Mouse (Mus musculus): ENCODE data around the gene Gng7. TPM values are rescaled to one million over a fixed set of nuclear protein-coding genes. Genes with fewer than 3 reads are reported as not detected.
"Not testable (repeated sequence)": the region's sequence is repeated elsewhere in the genome, so short reads cannot be mapped to it uniquely, and the experiment has no call there.

Gng7 gene
- polyA plus RNA-seq, 1 experiment from 2014 or later: 4.7 TPM

GRCm38 (mm10) chr10:81055169-81055568 is 40.4 kb upstream of the Gng7 start:
- ATAC-seq (replicated peaks; ENCODE audit: low FRiP score, low TSS enrichment, low read depth) (no peak), DNase-seq (ENCODE audit: low spot score) (no peak)
- Histone ChIP-seq H3K4me2 (ENCODE audit: low read length) (no peak overlapping the region), H3K27me3 (replicated peaks; ENCODE audit: control insufficient read depth, insufficient read depth, low read length) (no peaks in the 10 kb centered on the region), H3K4me1 (replicated peaks; ENCODE audit: control insufficient read depth, insufficient read depth, low read length) (peaks cover 13% of the 10 kb centered on the region), H3K9me3 (ENCODE audit: control insufficient read depth, low read length) (no peaks in the 10 kb centered on the region), H3K9ac (ENCODE audit: low read length) (no peak overlapping the region), H3K4me3 (ENCODE audit: low read depth, low read length) (no peak overlapping the region), H3K36me3 (ENCODE audit: control insufficient read depth, insufficient read depth, low read length) (peaks cover 24% of the 10 kb centered on the region), H3K27ac (ENCODE audit: low read depth) (no peak overlapping the region)
- WGBS: 88% methylated on average over 6 of the region's 6 CpGs

DNA sequence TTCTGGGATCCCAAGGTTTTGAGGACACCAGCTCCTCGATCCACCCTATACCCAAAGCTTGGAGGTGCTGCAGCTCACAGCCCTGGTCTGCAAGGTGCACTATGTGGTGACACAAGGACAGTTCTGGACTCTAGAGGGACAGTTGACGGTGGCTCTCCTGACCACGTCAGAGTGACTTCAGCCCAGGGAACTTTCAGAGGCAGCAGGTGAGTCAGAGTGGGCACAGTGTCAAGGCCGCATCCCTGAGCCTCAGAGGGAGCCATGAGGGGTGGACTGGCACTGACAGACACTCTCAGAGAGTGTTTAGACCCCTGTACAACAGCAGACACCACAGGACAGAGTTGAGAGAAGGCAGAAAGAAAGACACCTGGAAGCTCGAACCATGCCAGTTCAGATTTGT is 37.8 kb upstream of the Gng7 start:
- ATAC-seq (replicated peaks; ENCODE audit: low FRiP score, low TSS enrichment, low read depth): no peak
- no peak for DNase-seq (ENCODE audit: low spot score)
- no peak overlapping the region for H3K4me3 ChIP-seq (ENCODE audit: low read depth, low read length)
- no peak overlapping the region for H3K27ac ChIP-seq (ENCODE audit: low read depth)
- no peaks in the 10 kb centered on the region for H3K27me3 ChIP-seq (replicated peaks; ENCODE audit: control insufficient read depth, insufficient read depth, low read length)
- no peaks in the 10 kb centered on the region for H3K4me1 ChIP-seq (replicated peaks; ENCODE audit: control insufficient read depth, insufficient read depth, low read length)
- peaks cover 50% of the 10 kb centered on the region for H3K36me3 ChIP-seq (ENCODE audit: control insufficient read depth, insufficient read depth, low read length)
- no peaks in the 10 kb centered on the region for H3K9me3 ChIP-seq (ENCODE audit: control insufficient read depth, low read length)
- no peak overlapping the region for H3K9ac ChIP-seq (ENCODE audit: low read length)
- 91% methylated on average over 5 of the region's 5 CpGs for WGBS
- no peak overlapping the region for H3K4me2 ChIP-seq (ENCODE audit: low read length)

- Histone ChIP-seq H3K4me2 (ENCODE audit: low read length) (no peak overlapping the region), H3K9ac (ENCODE audit: low read length) (no peak overlapping the region), H3K9me3 (ENCODE audit: control insufficient read depth, low read length) (no peaks in the 10 kb centered on the region), H3K4me3 (ENCODE audit: low read depth, low read length) (no peak overlapping the region), H3K27ac (ENCODE audit: low read depth) (no peak overlapping the region), H3K36me3 (ENCODE audit: control insufficient read depth, insufficient read depth, low read length) (peaks cover 64% of the 10 kb centered on the region), H3K4me1 (replicated peaks; ENCODE audit: control insufficient read depth, insufficient read depth, low read length) (no peaks in the 10 kb centered on the region), H3K27me3 (replicated peaks; ENCODE audit: control insufficient read depth, insufficient read depth, low read length) (no peaks in the 10 kb centered on the region)
- WGBS: 93% methylated on average over 6 of the region's 6 CpGs
- no peak for ATAC-seq (replicated peaks; ENCODE audit: low FRiP score, low TSS enrichment, low read depth)
- DNase-seq (ENCODE audit: low spot score): no peak
These were observed 36.4 kb upstream of the Gng7 start for GRCm38 (mm10) chr10:81051133-81051532.

DNA sequence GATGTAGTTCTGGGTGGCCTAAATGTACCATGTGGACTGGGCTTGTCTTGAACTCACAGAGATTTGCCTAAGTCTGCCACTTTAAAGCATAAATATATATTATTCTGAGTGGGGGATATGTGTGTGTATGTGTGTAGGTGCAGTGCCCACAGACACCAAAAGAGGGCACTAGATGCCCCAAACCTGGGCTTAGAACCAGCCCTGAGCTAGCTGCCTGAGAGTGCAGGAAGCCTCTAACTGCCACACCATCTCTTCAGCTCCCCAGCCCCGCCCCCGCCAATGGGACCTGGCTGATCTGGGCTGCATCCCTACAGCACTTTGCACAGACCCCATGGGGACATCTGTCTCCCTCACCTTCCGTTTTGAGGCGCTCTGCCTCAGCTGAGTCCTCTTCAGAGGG is 35.9 kb upstream of the Gng7 start:
- no peaks in the 10 kb centered on the region for H3K27me3 ChIP-seq (replicated peaks; ENCODE audit: control insufficient read depth, insufficient read depth, low read length)
- no peak overlapping the region for H3K27ac ChIP-seq (ENCODE audit: low read depth)
- H3K9me3 ChIP-seq (ENCODE audit: control insufficient read depth, low read length): no peaks in the 10 kb centered on the region
- 83% methylated on average over 4 of the region's 4 CpGs for WGBS
- H3K4me1 ChIP-seq (replicated peaks; ENCODE audit: control insufficient read depth, insufficient read depth, low read length): no peaks in the 10 kb centered on the region
- DNase-seq (ENCODE audit: low spot score) (no peak), ATAC-seq (replicated peaks; ENCODE audit: low FRiP score, low TSS enrichment, low read depth) (no peak)
- no peak overlapping the region for H3K4me2 ChIP-seq (ENCODE audit: low read length)
- peaks cover 69% of the 10 kb centered on the region for H3K36me3 ChIP-seq (ENCODE audit: control insufficient read depth, insufficient read depth, low read length)
- no peak overlapping the region for H3K9ac ChIP-seq (ENCODE audit: low read length)
- H3K4me3 ChIP-seq (ENCODE audit: low read depth, low read length): no peak overlapping the region

- H3K4me3 ChIP-seq (ENCODE audit: low read depth, low read length); H3K4me1 ChIP-seq (replicated peaks; ENCODE audit: control insufficient read depth, insufficient read depth, low read length); ATAC-seq (replicated peaks; ENCODE audit: low FRiP score, low TSS enrichment, low read depth); DNase-seq (ENCODE audit: low spot score); H3K4me2 ChIP-seq (ENCODE audit: low read length); H3K9me3 ChIP-seq (ENCODE audit: control insufficient read depth, low read length); H3K9ac ChIP-seq (ENCODE audit: low read length); H3K27me3 ChIP-seq (replicated peaks; ENCODE audit: control insufficient read depth, insufficient read depth, low read length); H3K27ac ChIP-seq (ENCODE audit: low read depth): not testable (repeated sequence)
- H3K36me3 ChIP-seq (ENCODE audit: control insufficient read depth, insufficient read depth, low read length): peaks cover 82% of the 10 kb centered on the region
- 91% methylated on average over 14 of the region's 14 CpGs for WGBS
These were observed 30.5 kb upstream of the Gng7 start for GRCm38 (mm10) chr10:81045246-81045645.

GRCm38 (mm10) chr10:81041458-81042175 is 26.9 kb upstream of the Gng7 start:
- Histone ChIP-seq H3K9me3 (ENCODE audit: control insufficient read depth, low read length) (no peaks in the 10 kb centered on the region), H3K4me3 (ENCODE audit: low read depth, low read length) (no peak overlapping the region), H3K27ac (ENCODE audit: low read depth) (no peak overlapping the region), H3K27me3 (replicated peaks; ENCODE audit: control insufficient read depth, insufficient read depth, low read length) (no peaks in the 10 kb centered on the region), H3K9ac (ENCODE audit: low read length) (no peak overlapping the region), H3K4me1 (replicated peaks; ENCODE audit: control insufficient read depth, insufficient read depth, low read length) (no peaks in the 10 kb centered on the region), H3K36me3 (ENCODE audit: control insufficient read depth, insufficient read depth, low read length) (peaks cover 45% of the 10 kb centered on the region), H3K4me2 (ENCODE audit: low read length) (no peak overlapping the region)
- ATAC-seq (replicated peaks; ENCODE audit: low FRiP score, low TSS enrichment, low read depth) (no peak), DNase-seq (ENCODE audit: low spot score) (peak; percentile 88)
- 36% methylated on average over 13 of the region's 13 CpGs for WGBS

- H3K27me3 ChIP-seq (replicated peaks; ENCODE audit: control insufficient read depth, insufficient read depth, low read length): no peaks in the 10 kb centered on the region
- no peaks in the 10 kb centered on the region for H3K9me3 ChIP-seq (ENCODE audit: control insufficient read depth, low read length)
- peak within 1 kb of the TSS; percentile 59 for H3K4me2 ChIP-seq (ENCODE audit: low read length)
- 0 out of 2 replicates have a peak, but pooled peaks cover under 1% of the 10 kb centered on the region for H3K36me3 ChIP-seq (ENCODE audit: control insufficient read depth, insufficient read depth, low read length)
- DNase-seq (ENCODE audit: low spot score) (peak; percentile 100), ATAC-seq (replicated peaks; ENCODE audit: low FRiP score, low TSS enrichment, low read depth) (peak; percentile 99)
- H3K4me3 ChIP-seq (ENCODE audit: low read depth, low read length): peak within 1 kb of the TSS; percentile 71
- H3K4me1 ChIP-seq (replicated peaks; ENCODE audit: control insufficient read depth, insufficient read depth, low read length): no peaks in the 10 kb centered on the region
- H3K9ac ChIP-seq (ENCODE audit: low read length): peak within 1 kb of the TSS; percentile 54
- H3K27ac ChIP-seq (ENCODE audit: low read depth): peak within 1 kb of the TSS; percentile 16; the same call in 1 of the 2 replicates
- under 1% methylated on average over 35 of the region's 35 CpGs for WGBS
These were observed 22.3 kb upstream of the Gng7 start, which contains the start of gene Slc39a3 for GRCm38 (mm10) chr10:81036988-81037580. TSS of gene Slc39a3 (minus strand) at chr10:81037426.

DNA sequence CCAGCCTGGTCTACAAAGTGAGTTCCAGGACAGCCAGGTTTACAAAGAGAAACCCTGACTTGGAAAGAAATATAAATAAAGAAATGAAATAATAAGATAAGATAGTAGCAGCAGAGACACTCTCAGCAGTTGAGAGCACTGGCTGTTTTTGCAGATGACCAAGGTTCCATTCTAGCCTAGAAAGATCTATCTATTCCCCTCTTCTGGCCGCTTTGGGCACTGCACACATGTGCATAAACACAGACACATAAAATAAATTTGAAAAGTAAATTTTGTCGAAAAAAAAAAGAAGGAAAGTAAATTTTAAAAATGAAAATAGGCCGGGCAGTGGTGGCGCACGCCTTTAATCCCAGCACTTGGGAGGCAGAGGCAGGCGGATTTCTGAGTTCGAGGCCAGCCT is 21.5 kb upstream of the Gng7 start:
- Histone ChIP-seq H3K27me3 (replicated peaks; ENCODE audit: control insufficient read depth, insufficient read depth, low read length) (no peaks in the 10 kb centered on the region), H3K4me2 (ENCODE audit: low read length) (no peak overlapping the region), H3K4me3 (ENCODE audit: low read depth, low read length) (no peak overlapping the region), H3K9ac (ENCODE audit: low read length) (no peak overlapping the region), H3K36me3 (ENCODE audit: control insufficient read depth, insufficient read depth, low read length) (0 out of 2 replicates have a peak, but pooled peaks cover 2% of the 10 kb centered on the region), H3K9me3 (ENCODE audit: control insufficient read depth, low read length) (no peaks in the 10 kb centered on the region), H3K27ac (ENCODE audit: low read depth) (no peak overlapping the region), H3K4me1 (replicated peaks; ENCODE audit: control insufficient read depth, insufficient read depth, low read length) (no peaks in the 10 kb centered on the region)
- ATAC-seq (replicated peaks; ENCODE audit: low FRiP score, low TSS enrichment, low read depth): no peak
- 79% methylated on average over 7 of the region's 7 CpGs for WGBS
- DNase-seq (ENCODE audit: low spot score): no peak

GRCm38 (mm10) chr10:81033586-81033985 is 18.8 kb upstream of the Gng7 start:
- DNase-seq (ENCODE audit: low spot score) (no peak), ATAC-seq (replicated peaks; ENCODE audit: low FRiP score, low TSS enrichment, low read depth) (no peak)
- no peak overlapping the region for H3K9ac ChIP-seq (ENCODE audit: low read length)
- H3K27me3 ChIP-seq (replicated peaks; ENCODE audit: control insufficient read depth, insufficient read depth, low read length): no peaks in the 10 kb centered on the region
- H3K27ac ChIP-seq (ENCODE audit: low read depth): no peak overlapping the region
- H3K4me3 ChIP-seq (ENCODE audit: low read depth, low read length): no peak overlapping the region
- H3K36me3 ChIP-seq (ENCODE audit: control insufficient read depth, insufficient read depth, low read length): peaks cover 14% of the 10 kb centered on the region
- no peaks in the 10 kb centered on the region for H3K4me1 ChIP-seq (replicated peaks; ENCODE audit: control insufficient read depth, insufficient read depth, low read length)
- no peak overlapping the region for H3K4me2 ChIP-seq (ENCODE audit: low read length)
- H3K9me3 ChIP-seq (ENCODE audit: control insufficient read depth, low read length): no peaks in the 10 kb centered on the region
- WGBS: 83% methylated on average over 10 of the region's 10 CpGs

Data from intestine, embryonic 14.5 days (tissue).